Mouse (Mus musculus) retina, adult 2 months (tissue): ENCODE results near the gene Inpp4a.

Experiments used
- DNase-seq: peaks from one replicate; pipeline ENCODE4 v3.0.0-alpha.2; 2012; ENCODE audit warnings: low read depth, low spot score

Gene Inpp4a

GRCm38 (mm10) chr1:37356305-37356704, 56.6 kb downstream of the Inpp4a start:
- DNase-seq: no peak

GRCm38 (mm10) chr1:37357173-37357572, 57.5 kb downstream of the Inpp4a start:
- DNase-seq: no peak

GRCm38 (mm10) chr1:37358621-37359020, 59.0 kb downstream of the Inpp4a start:
- no peak for DNase-seq

- no peak for DNase-seq
Observed at GRCm38 (mm10) chr1:37359395-37360092, 59.9 kb downstream of the Inpp4a start.

- no peak for DNase-seq
Observed at GRCm38 (mm10) chr1:37360781-37361180, 61.1 kb downstream of the Inpp4a start.

GRCm38 (mm10) chr1:37362721-37363120, 63.1 kb downstream of the Inpp4a start:
- DNase-seq: no peak

- DNase-seq: no peak
Observed at GRCm38 (mm10) chr1:37368125-37368524, 68.5 kb downstream of the Inpp4a start.

- no peak for DNase-seq
Observed at GRCm38 (mm10) chr1:37368768-37369385, 69.2 kb downstream of the Inpp4a start.

- DNase-seq: no peak
Observed at GRCm38 (mm10) chr1:37376177-37376576, 76.5 kb downstream of the Inpp4a start.

GRCm38 (mm10) chr1:37376751-37377150, 77.1 kb downstream of the Inpp4a start:
- no peak for DNase-seq

GRCm38 (mm10) chr1:37378095-37378494, 78.4 kb downstream of the Inpp4a start:
- DNase-seq: no peak

GRCm38 (mm10) chr1:37379536-37379935, 79.9 kb downstream of the Inpp4a start:
- no peak for DNase-seq

- DNase-seq: no peak
Observed at GRCm38 (mm10) chr1:37380913-37381312, 81.2 kb downstream of the Inpp4a start.

- no peak for DNase-seq
Observed at GRCm38 (mm10) chr1:37384304-37384703, 84.6 kb downstream of the Inpp4a start.

GRCm38 (mm10) chr1:37386448-37386971, 86.8 kb downstream of the Inpp4a start:
- DNase-seq: no peak

GRCm38 (mm10) chr1:37393174-37393573, 93.5 kb downstream of the Inpp4a start:
- no peak for DNase-seq

- DNase-seq: no peak
Observed at GRCm38 (mm10) chr1:37396481-37396880, 96.8 kb downstream of the Inpp4a start.

GRCm38 (mm10) chr1:37398961-37399360, 99.3 kb downstream of the Inpp4a start:
- DNase-seq: no peak

GRCm38 (mm10) chr1:37399734-37400133, 100.1 kb downstream of the Inpp4a start:
- peak; percentile 4 for DNase-seq

- peak; percentile 28 for DNase-seq
Observed at GRCm38 (mm10) chr1:37401687-37402086, 102.0 kb downstream of the Inpp4a start.

- no peak for DNase-seq
Observed at GRCm38 (mm10) chr1:37405137-37405536, 105.5 kb downstream of the Inpp4a start.

GRCm38 (mm10) chr1:37407228-37407627, 107.6 kb downstream of the Inpp4a start:
- DNase-seq: no peak

- no peak for DNase-seq
Observed at GRCm38 (mm10) chr1:37408059-37408458, 108.4 kb downstream of the Inpp4a start.
